Mouse (Mus musculus): ENCODE data around the gene Krtap1-5. TPM values are rescaled to one million over a fixed set of nuclear protein-coding genes. Genes with fewer than 3 reads are reported as not detected.

The Krtap1-5 gene
- total RNA-seq, 1 experiment from 2014 or later = not detected

DNA sequence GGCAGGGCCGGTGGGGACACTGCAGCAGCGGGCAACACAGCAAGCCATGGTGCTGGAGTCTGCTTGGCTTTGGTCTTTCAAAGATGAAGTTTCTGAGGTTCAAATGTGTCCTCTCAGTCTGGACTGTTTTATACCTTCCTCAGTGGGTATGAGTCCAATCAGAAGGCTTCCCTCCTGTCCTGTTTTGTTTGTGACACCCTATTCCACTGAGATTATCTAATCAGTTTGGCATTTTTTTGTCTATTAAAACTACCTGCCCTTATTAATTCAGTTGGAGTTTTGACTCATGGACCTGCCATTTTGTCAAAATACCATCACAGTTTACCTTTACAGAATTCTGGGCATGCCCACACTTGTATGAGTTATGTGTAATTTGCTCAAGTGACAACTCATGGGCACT, 24.1 kb downstream of the Krtap1-5 start, which contains the start of gene Krtap3-2:
TSS of gene Krtap3-2 (minus strand) at position 101 of the 400 bp plus-strand sequence.
- no peak for ATAC-seq (ENCODE audit: extremely low read depth, insufficient number of reproducible peaks, low FRiP score, poor library complexity, severe bottlenecking)

DNA sequence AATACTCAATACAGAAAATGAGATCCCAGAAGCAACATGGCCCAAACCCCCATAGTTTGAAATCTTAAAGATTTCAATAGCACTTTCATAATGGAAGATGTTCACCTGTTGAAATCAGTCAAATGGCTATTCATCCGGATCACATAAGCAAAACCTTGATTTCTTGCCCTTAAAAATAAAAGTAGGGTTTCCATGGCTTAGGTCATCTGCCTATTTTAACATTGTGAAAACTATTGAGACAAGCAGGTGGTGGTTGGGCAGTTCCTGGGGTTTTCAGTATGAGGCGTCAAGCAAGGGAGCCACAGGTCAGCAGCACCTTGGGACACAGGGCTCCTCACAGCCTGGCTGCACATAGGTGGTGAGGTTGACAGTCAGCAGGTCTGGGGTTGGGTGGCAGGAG, 24.6 kb downstream of the Krtap1-5 start:
- ATAC-seq (ENCODE audit: extremely low read depth, insufficient number of reproducible peaks, low FRiP score, poor library complexity, severe bottlenecking) = no peak

DNA sequence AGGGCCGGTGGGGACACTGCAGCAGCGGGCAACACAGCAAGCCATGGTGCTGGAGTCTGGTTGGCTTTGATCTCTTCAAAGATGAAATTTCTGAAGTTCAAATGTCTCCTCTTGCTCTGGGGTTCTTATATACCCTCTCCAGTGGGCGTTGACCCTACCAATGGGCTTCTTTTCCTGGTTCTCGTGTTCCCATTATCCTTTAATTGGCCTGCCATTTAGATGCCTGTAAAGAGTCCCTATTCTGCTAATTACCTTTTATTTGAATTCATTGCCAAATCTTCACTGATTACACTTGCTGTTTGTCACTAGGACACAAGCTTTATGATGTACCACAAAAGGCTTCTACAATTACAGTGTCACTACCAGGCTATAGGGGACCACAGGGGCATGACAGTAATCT, 30.1 kb downstream of the Krtap1-5 start, which contains the start of gene Krtap3-3:
TSS of gene Krtap3-3 (minus strand) at position 101 of the 400 bp plus-strand sequence.
- no peak for ATAC-seq (ENCODE audit: extremely low read depth, insufficient number of reproducible peaks, low FRiP score, poor library complexity, severe bottlenecking)

- ATAC-seq (ENCODE audit: extremely low read depth, insufficient number of reproducible peaks, low FRiP score, poor library complexity, severe bottlenecking) = no peak
Measured at GRCm38 (mm10) chr11:99547892-99548291, 32.9 kb downstream of the Krtap1-5 start.

GRCm38 (mm10) chr11:99539721-99540120, 41.1 kb downstream of the Krtap1-5 start:
- no peak for ATAC-seq (ENCODE audit: extremely low read depth, insufficient number of reproducible peaks, low FRiP score, poor library complexity, severe bottlenecking)

Other genes with a start within 250 kb of the Krtap1-5 start
- not detected in 2 replicates for gene Krt26, start 243.1 kb downstream of the Krtap1-5 start, total RNA-seq (2017)
- gene Krt27, start 229.9 kb downstream of the Krtap1-5 start, total RNA-seq (2017) = not detected in 2 replicates
- gene Krt28, start 206.1 kb downstream of the Krtap1-5 start, total RNA-seq (2017) = not detected in 2 replicates
- gene Krt10, start 191.7 kb downstream of the Krtap1-5 start, total RNA-seq (2017) = 0.93 TPM in 1 of 2 replicates, not detected in the other
- gene Krt12, start 158.8 kb downstream of the Krtap1-5 start, total RNA-seq (2017) = 0.58 TPM in 1 of 2 replicates, not detected in the other
- gene Krt20, start 142.9 kb downstream of the Krtap1-5 start, total RNA-seq (2017) = not detected in 2 replicates
- gene Krt23, start 87.9 kb downstream of the Krtap1-5 start, total RNA-seq (2017) = 1.5 and 2.9 TPM in 2 replicates
- not detected in 2 replicates for gene Krt39, start 59.7 kb downstream of the Krtap1-5 start, total RNA-seq (2017)
- gene Krt40, start 37.9 kb downstream of the Krtap1-5 start, total RNA-seq (2017) = not detected in 2 replicates
- gene Krtap3-3, start 30.2 kb downstream of the Krtap1-5 start, total RNA-seq (2017) = not detected in 2 replicates
- not detected in 2 replicates for gene Krtap3-2, start 24.2 kb downstream of the Krtap1-5 start, total RNA-seq (2017)
- not detected in 2 replicates for gene Gm11939, start 21.6 kb downstream of the Krtap1-5 start, total RNA-seq (2017)
- gene Krtap3-1, start 14.4 kb downstream of the Krtap1-5 start, total RNA-seq (2017) = not detected in 2 replicates
- gene Krtap1-4, start 2.6 kb upstream of the Krtap1-5 start, total RNA-seq (2017) = not detected in 2 replicates
- not detected in 2 replicates for gene Krtap1-3, start 10.3 kb upstream of the Krtap1-5 start, total RNA-seq (2017)
- gene Krtap9-3, start 17.1 kb upstream of the Krtap1-5 start, total RNA-seq (2017) = not detected in 2 replicates
- not detected in 2 replicates for gene Gm11938, start 22.3 kb upstream of the Krtap1-5 start, total RNA-seq (2017)
- not detected in 2 replicates for gene Gm11937, start 29.2 kb upstream of the Krtap1-5 start, total RNA-seq (2017)
- not detected in 2 replicates for gene Krtap2-4, start 33.8 kb upstream of the Krtap1-5 start, total RNA-seq (2017)
- not detected in 2 replicates for gene Gm11562, start 39.4 kb upstream of the Krtap1-5 start, total RNA-seq (2017)
- gene Krtap4-1, start 47.2 kb upstream of the Krtap1-5 start, total RNA-seq (2017) = not detected in 2 replicates
- not detected in 2 replicates for gene Krtap4-2, start 54.1 kb upstream of the Krtap1-5 start, total RNA-seq (2017)
- gene Krtap4-7, start 63.1 kb upstream of the Krtap1-5 start, total RNA-seq (2017) = not detected in 2 replicates
- not detected in 2 replicates for gene Gm11555, start 69.2 kb upstream of the Krtap1-5 start, total RNA-seq (2017)
- not detected in 2 replicates for gene Gm11563, start 77.9 kb upstream of the Krtap1-5 start, total RNA-seq (2017)
- not detected in 2 replicates for gene Krtap4-6, start 84.9 kb upstream of the Krtap1-5 start, total RNA-seq (2017)
- gene Gm14190, start 109.7 kb upstream of the Krtap1-5 start, total RNA-seq (2017) = not detected in 2 replicates
- gene Gm14180, start 153.3 kb upstream of the Krtap1-5 start, total RNA-seq (2017) = not detected in 2 replicates
- gene Gm11595, start 191.9 kb upstream of the Krtap1-5 start, total RNA-seq (2017) = not detected in 2 replicates
- not detected in 2 replicates for gene Krtap4-8, start 199.7 kb upstream of the Krtap1-5 start, total RNA-seq (2017)
- gene Krtap4-9, start 204.2 kb upstream of the Krtap1-5 start, total RNA-seq (2017) = not detected in 2 replicates
- gene Gm11596, start 212.5 kb upstream of the Krtap1-5 start, total RNA-seq (2017) = not detected in 2 replicates
- not detected in 2 replicates for gene Gm11569, start 217.9 kb upstream of the Krtap1-5 start, total RNA-seq (2017)
- gene Gm11554, start 223.4 kb upstream of the Krtap1-5 start, total RNA-seq (2017) = not detected in 2 replicates
- not detected in 2 replicates for gene Krtap4-13, start 228.9 kb upstream of the Krtap1-5 start, total RNA-seq (2017)
- not detected in 2 replicates for gene Gm11564, start 234.7 kb upstream of the Krtap1-5 start, total RNA-seq (2017)

All from neutrophil, adult 5-6 weeks (primary cell).